Mouse (Mus musculus): ENCODE data around the gene Fen1.

- TF ChIP-seq FLI1 (IDR thresholded peaks at IDR 0.05; ENCODE audit: low read length) (no peak), GATA1 (IDR thresholded peaks at IDR 0.05; ENCODE audit: borderline replicate concordance, low read length) (no peak)
Observed at GRCm38 (mm10) chr19:10189940-10190339, 14.0 kb downstream of the Fen1 start.
